Mouse (Mus musculus) myocyte (in vitro differentiated cells): ENCODE measurements around the gene Elmsan1.

ENCODE experiments used
- MAX ChIP-seq: IDR thresholded peaks from one replicate; pipeline ENCODE4 v1.6.1; 2011; ENCODE audit warnings: low read depth, mild to moderate bottlenecking, control low read depth
- MYOD1 ChIP-seq, 3 experiments: IDR thresholded peaks; one replicate each; pipeline ENCODE4 v1.6.1; 2011; ENCODE audit warnings: control low read depth in 2 of 3, low read depth in 2 of 3, mild to moderate bottlenecking in 2 of 3, moderate library complexity in 1 of 3; ENCODE audit not compliant: insufficient read length in 2 of 3, control insufficient read depth in 1 of 3
- MYOG ChIP-seq, 3 experiments: IDR thresholded peaks; one replicate each; pipeline ENCODE4 v1.6.1; 2011; ENCODE audit warnings: control low read depth in 2 of 3, low read depth in 2 of 3, mild to moderate bottlenecking in 2 of 3; ENCODE audit not compliant: insufficient read length in 2 of 3, control insufficient read depth in 1 of 3, insufficient read depth in 1 of 3
- POLR2A ChIP-seq: IDR thresholded peaks from one replicate; pipeline ENCODE4 v1.6.1; 2011; ENCODE audit warnings: low read depth, mild to moderate bottlenecking, control low read depth, moderate library complexity; ENCODE audit not compliant: insufficient read length
- POLR2AphosphoS2 ChIP-seq: IDR thresholded peaks from one replicate; pipeline ENCODE4 v1.6.1; 2011; ENCODE audit warnings: low read depth, control low read depth; ENCODE audit not compliant: insufficient read length
- USF1 ChIP-seq: IDR thresholded peaks from one replicate; pipeline ENCODE4 v1.6.1; 2011; ENCODE audit warnings: low read depth, mild to moderate bottlenecking, control low read depth, moderate library complexity

DNA sequence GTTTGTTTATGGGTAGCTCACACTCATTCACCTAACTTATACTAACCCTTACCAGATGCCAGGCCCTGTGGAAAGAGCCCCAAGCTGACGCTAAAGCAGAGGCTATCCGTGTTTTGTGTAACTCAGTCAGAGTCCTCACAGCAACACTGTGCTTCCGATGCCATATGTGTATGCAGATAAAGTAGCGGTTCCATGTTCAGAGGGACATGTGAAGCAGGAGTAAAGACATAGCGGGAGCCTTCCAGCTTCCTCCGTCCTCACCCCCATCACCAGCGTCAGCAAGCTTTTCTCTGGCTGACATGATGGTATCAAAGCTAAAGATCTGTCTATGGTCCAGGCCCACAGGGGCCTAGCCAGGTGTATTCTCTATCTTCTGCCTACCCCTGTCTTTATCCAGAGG, 27.5 kb downstream of the Elmsan1 start:
- TF ChIP-seq MYOG (IDR thresholded peaks at IDR 0.05; ENCODE audit: control insufficient read depth in 1 of 3, insufficient read depth in 1 of 3, insufficient read length in 2 of 3, low read depth in 2 of 3) (no peak), POLR2A (no peak), MAX (no peak), POLR2AphosphoS2 (no peak), MYOD1 (IDR thresholded peaks at IDR 0.05; ENCODE audit: control insufficient read depth in 1 of 3, insufficient read length in 2 of 3, low read depth in 2 of 3) (no peak), USF1 (no peak)
